Mouse (Mus musculus): Measurements from ENCODE around the gene Thoc5.
A peak's percentile ranks its signal among the peaks of the same experiment; 100 is the strongest.

The Thoc5 gene

DNA sequence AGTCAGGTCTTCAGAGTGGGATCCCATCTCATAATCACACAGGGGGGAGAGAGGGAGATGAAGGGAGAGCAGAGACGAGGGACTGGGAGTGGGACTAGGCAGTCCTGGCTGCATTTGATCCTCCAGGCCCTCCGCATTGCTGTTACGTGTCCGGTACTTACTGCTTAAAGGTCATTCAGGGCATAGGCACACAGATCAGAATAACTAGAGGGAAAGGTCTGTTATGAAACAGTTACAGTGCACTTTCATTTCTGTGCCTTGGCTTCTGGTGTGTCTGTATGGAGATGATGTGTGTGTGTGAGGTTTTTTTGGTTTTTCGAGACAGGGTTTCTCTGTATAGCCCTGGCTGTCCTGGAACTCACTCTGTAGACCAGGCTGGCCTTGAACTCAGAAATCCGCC lies 11.1 kb downstream of the Thoc5 start:
- DNase-seq (ENCODE audit: low spot score) = no peak

DNA sequence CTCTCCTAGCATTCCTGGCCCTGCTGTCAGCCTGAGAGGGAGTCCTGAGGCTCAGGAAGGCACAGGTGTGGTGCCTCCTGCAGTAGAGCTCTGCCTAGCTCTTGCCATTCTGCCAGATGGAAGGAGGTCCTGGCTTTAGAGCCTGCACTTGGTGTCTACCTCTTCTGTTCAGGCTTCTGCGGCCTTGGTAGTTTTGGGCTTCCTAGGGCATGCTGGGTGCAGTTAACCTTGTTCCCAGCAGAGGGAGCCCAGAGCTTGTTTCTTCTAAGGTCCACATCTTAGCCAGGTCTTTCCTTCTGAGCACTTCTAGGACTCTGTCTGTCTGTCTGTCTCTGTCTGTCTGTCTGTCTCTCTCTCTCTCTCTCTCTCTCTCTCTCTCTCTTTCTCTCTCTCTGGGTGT lies 20.9 kb downstream of the Thoc5 start:
- DNase-seq (ENCODE audit: low spot score) = no peak

DNA sequence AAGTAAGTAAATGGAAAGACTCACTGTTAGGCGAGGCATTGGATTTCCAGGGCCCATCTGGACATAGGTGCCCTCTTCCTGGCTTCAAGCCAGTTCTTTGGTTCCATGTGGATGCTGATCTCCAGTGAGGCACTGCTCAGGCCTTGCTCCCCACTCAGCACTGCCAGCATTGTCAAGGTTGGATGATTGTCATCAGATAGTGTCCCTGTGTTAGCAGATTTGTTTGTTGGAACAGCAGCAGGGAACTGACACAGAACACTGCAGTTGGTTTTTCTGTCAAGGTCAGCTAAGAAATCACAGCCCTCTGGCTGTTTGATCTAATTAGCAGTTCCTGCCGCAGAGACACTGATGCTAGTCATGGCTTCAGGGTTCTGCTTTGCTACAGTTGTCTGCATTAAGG lies 26.2 kb downstream of the Thoc5 start:
- peak; percentile 20 for DNase-seq (ENCODE audit: low spot score)

- DNase-seq (ENCODE audit: low spot score) = no peak
These were observed 26.6 kb downstream of the Thoc5 start for GRCm38 (mm10) chr11:4921751-4922150.

- no peak for DNase-seq (ENCODE audit: low spot score)
These were observed 32.1 kb downstream of the Thoc5 start for GRCm38 (mm10) chr11:4927224-4927623.

- DNase-seq (ENCODE audit: low spot score) = no peak
These were observed 36.0 kb downstream of the Thoc5 start for GRCm38 (mm10) chr11:4931009-4931601.

GRCm38 (mm10) chr11:4936243-4936642 lies 41.1 kb downstream of the Thoc5 start:
- no peak for DNase-seq (ENCODE audit: low spot score)

GRCm38 (mm10) chr11:4946530-4946929 lies 51.4 kb downstream of the Thoc5 start:
- no peak for DNase-seq (ENCODE audit: low spot score)

DNA sequence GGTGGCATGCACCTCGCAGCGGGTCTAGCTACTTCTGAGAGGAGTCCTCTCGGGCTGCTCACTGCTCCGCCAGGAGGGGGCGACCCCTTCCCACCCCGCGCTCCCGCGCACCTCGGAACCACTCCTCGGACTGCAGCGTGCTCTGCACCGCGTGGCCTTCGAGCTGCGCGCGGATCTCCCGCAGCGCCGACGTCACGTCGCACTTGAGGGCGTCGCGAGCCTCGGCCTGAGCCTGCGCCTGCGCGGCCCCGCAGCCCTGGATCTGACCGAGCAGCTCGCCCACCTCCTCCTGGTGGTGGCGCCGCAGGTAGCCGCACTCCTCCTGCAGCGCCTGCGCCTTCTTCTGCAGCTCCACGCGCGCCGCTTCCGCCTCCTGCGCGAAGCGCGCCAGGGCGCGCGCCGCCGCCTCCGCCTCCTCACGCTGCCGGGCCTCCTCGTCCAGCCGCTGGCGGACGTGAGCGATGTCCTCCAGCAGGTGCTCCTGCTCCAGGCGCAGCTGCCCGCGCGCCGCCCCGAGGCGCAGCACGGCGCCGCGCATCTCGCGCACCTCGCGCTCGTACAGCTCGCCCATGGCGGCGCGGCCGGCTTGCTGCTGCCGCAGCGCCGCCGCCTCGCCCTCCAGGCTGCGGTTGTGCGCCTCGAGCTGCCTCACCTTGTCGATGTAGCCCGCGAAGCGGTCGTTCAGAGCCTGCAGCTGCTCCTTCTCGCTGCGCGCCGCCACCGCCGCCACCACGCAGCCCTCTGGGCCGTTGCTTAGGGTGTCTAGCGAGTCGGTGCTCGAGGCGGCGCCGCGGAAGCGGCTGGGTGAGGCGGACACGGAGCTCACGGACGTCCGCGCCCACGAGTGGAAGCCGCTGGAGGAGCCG lies 52.1 kb downstream of the Thoc5 start:
- DNase-seq (ENCODE audit: low spot score) = peak; percentile 84

DNA sequence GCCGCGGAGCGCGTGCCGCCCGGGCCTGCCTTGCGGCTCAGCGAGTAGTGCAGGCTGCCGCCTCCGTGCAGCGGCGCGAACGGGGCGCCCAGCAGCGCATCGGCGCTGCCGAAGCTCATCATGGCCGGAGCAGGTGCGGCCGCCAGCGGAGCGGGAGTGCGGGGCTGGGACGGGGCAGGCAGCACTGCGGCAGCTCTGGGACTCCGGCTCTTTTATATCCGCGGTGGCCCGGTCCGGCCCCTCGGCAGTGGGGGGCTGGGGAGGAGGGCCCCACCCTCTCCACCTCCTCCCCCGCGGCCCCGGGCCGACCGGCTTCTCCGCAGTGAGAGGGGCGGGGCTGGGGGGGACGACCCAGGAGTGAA lies 52.7 kb downstream of the Thoc5 start, which contains the start of gene Nefh:
Gene Nefh (minus strand): TSS at position 252 of the 362 bp plus-strand sequence.
- peak; percentile 29 for DNase-seq (ENCODE audit: low spot score)

GRCm38 (mm10) chr11:4948792-4949191 lies 53.7 kb downstream of the Thoc5 start:
- no peak for DNase-seq (ENCODE audit: low spot score)

GRCm38 (mm10) chr11:4949256-4950044 lies 54.3 kb downstream of the Thoc5 start:
- peak; percentile 34 for DNase-seq (ENCODE audit: low spot score)

GRCm38 (mm10) chr11:4953401-4953800 lies 58.3 kb downstream of the Thoc5 start:
- DNase-seq (ENCODE audit: low spot score) = no peak

DNA sequence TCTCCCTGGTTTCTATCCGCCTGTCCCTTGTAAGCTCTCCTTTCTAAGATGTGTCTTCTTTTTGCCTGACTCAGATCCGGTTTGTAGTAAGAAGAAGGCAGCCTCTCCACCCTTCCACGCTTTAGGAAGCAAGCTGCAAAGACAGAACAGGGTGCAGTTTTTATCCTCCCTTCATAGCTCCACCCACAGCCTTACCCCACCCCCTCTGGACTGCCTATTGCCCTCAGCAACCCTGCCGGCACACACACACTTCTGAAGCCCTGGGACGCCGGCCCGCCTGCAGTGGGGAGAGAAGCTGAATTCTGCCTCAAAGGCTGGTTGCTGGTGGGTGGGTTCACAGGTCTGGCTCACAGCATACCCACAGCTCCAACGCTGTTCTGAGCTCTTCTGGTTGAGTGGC lies 58.8 kb downstream of the Thoc5 start:
- no peak for DNase-seq (ENCODE audit: low spot score)

DNA sequence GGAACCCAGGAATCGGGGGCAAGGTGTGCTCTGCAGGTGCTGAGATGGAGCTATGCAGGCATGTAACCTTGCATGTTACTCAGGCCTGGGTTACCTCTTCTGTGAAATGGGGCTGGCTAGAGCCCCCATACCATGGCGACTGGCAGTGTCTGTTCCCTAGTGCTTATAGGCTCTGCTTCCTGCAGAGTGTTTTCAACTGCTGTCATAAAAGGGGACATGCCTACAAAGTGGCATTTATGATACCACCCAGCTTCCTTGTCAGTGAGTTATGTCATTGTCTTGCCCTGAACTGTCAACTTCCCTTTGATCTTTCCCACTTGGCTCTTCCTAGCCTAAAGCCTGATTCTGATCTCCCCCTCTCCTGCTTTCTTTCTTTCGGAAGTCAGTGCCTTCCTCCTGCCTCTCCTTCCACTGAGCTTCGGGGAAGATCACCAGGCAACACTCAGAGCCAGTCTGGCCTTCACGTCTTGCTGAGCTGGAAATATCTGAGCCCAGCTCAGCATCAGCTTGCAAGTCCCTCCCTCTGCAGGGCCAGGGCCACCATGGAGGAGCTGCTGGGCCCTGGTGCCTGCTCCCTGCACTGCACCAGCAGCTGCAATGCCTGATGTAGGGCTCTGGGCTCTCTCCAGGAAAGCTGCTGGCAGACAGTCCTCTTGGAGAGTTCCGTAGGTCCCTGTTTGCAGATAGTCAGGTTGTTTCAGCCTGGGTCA lies 68.1 kb downstream of the Thoc5 start:
- no peak for DNase-seq (ENCODE audit: low spot score)

DNA sequence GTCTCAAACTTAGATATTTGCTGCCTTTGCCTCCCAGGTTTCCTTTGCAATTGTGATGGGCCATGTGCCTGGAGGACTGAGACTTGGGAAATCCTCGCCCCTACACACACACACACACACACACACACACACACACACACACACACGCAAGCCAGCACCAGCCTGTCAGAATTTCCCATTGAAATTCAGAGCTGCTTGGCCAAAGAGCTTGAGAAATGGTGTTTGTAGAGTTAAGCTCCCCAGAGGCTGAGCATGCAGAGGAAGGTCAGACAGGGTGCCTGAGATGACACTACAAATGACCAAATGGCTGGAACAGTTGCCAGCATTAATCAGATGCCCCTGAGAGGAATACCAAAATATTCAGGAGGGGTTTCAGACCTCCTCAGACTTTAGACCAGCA lies 71.2 kb downstream of the Thoc5 start:
- no peak for DNase-seq (ENCODE audit: low spot score)

DNA sequence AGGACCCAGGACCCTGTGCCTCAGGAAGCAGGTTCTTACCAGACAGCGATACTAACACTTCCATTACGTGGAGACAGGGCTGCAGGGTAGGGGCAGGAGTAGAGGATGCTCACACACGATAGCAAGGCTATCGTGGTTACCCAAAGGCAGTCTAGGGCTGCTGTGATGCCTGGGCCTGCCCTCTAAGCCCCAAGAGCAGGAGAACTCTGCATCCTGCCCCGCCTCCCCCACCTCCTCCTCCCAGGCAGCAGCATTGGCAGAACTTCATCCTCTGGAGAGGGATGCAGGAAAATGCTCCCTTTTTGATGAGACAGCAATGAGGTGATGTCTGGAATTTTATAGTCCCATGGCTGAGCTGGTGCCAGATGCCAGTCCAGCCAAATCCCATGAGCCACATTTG lies 71.8 kb downstream of the Thoc5 start:
- DNase-seq (ENCODE audit: low spot score) = no peak

- DNase-seq (ENCODE audit: low spot score) = no peak
These were observed 72.4 kb downstream of the Thoc5 start for GRCm38 (mm10) chr11:4967549-4967948.

DNA sequence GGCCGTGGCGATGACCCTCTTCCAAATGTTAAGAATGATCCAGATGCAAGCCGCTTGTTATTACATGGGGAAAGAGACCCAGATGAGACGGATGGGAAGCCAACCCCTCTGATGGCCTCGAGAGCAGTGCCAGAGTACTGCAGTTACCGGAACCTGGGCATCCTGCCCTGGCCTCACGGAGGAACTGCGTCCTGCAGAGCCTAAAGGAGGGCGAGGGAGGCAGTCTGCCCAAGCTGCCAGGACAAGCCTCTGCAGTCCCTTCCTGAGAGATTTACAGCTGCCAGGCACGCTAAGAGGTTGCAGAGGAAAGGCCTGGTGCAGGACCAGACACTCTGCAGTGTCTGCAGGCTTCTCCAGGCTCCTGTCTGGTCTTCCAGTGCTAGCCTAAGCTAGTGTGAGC lies 73.3 kb downstream of the Thoc5 start:
- DNase-seq (ENCODE audit: low spot score) = no peak

GRCm38 (mm10) chr11:4972967-4973870 lies 78.1 kb downstream of the Thoc5 start:
- DNase-seq (ENCODE audit: low spot score) = no peak

- no peak for DNase-seq (ENCODE audit: low spot score)
These were observed 78.7 kb downstream of the Thoc5 start for GRCm38 (mm10) chr11:4973871-4974256.

Measured in testis, postnatal 14 days (tissue).